Mouse (Mus musculus): ENCODE measurements around the gene Rgs6. TPM values are rescaled to one million over a fixed set of nuclear protein-coding genes. Genes with fewer than 3 reads are reported as not detected.

Gene Rgs6
- polyA plus RNA-seq, 1 experiment from 2014 or later: 0.70 TPM

DNA sequence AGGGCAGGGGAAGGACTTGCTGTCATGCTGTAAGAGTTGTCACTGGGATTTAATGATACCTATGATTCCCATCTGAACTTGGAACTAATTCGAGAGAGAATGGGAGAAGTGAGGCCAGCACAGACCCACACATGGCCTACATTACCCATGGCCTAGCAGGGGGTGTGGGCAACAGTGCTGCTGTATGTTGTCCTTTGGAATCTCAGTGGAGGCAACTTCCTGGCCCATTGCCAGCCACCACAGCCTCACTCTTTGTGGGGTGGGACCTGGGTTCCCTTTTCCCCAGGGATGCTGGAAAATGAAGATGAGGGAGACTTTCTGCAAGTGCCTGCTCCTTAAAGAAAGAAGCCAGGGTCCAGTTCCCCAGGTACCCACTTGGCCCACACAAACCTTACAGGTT is 383.1 kb downstream of the Rgs6 start:
- Histone ChIP-seq H3K4me3 (ENCODE audit: low read depth, low read length) (no peak overlapping the region), H3K4me1 (ENCODE audit: control insufficient read depth, insufficient read depth, low read length) (no peaks in the 10 kb centered on the region), H3K9me3 (replicated peaks; ENCODE audit: control insufficient read depth, low read length) (no peaks in the 10 kb centered on the region), H3K36me3 (replicated peaks; ENCODE audit: control insufficient read depth, insufficient read depth, low read depth, low read length) (no peaks in the 10 kb centered on the region), H3K27me3 (ENCODE audit: control insufficient read depth, insufficient read depth, low read length) (no peaks in the 10 kb centered on the region), H3K4me2 (ENCODE audit: low read depth, low read length) (no peak overlapping the region), H3K9ac (replicated peaks; ENCODE audit: low read length) (no peak overlapping the region), H3K27ac (replicated peaks; ENCODE audit: low read depth, low read length) (no peak overlapping the region)
- DNase-seq (ENCODE audit: low spot score) (no peak), ATAC-seq (replicated peaks; ENCODE audit: insufficient number of reproducible peaks, low FRiP score, low TSS enrichment, low read depth) (no peak)
- 38% methylated on average over 1 of the region's 1 CpGs for WGBS

- no peak overlapping the region for H3K4me2 ChIP-seq (ENCODE audit: low read depth, low read length)
- no peak overlapping the region for H3K4me3 ChIP-seq (ENCODE audit: low read depth, low read length)
- H3K27ac ChIP-seq (replicated peaks; ENCODE audit: low read depth, low read length): no peak overlapping the region
- H3K4me1 ChIP-seq (ENCODE audit: control insufficient read depth, insufficient read depth, low read length): no peaks in the 10 kb centered on the region
- ATAC-seq (replicated peaks; ENCODE audit: insufficient number of reproducible peaks, low FRiP score, low TSS enrichment, low read depth) (no peak), DNase-seq (ENCODE audit: low spot score) (no peak)
- no peaks in the 10 kb centered on the region for H3K9me3 ChIP-seq (replicated peaks; ENCODE audit: control insufficient read depth, low read length)
- H3K36me3 ChIP-seq (replicated peaks; ENCODE audit: control insufficient read depth, insufficient read depth, low read depth, low read length): no peaks in the 10 kb centered on the region
- H3K9ac ChIP-seq (replicated peaks; ENCODE audit: low read length): no peak overlapping the region
- H3K27me3 ChIP-seq (ENCODE audit: control insufficient read depth, insufficient read depth, low read length): no peaks in the 10 kb centered on the region
Measured at GRCm38 (mm10) chr12:82972661-82973060, 384.6 kb downstream of the Rgs6 start.

GRCm38 (mm10) chr12:82973771-82974170 is 385.7 kb downstream of the Rgs6 start:
- Histone ChIP-seq H3K4me2 (ENCODE audit: low read depth, low read length) (no peak overlapping the region), H3K27ac (replicated peaks; ENCODE audit: low read depth, low read length) (no peak overlapping the region), H3K9me3 (replicated peaks; ENCODE audit: control insufficient read depth, low read length) (no peaks in the 10 kb centered on the region), H3K4me1 (ENCODE audit: control insufficient read depth, insufficient read depth, low read length) (no peaks in the 10 kb centered on the region), H3K36me3 (replicated peaks; ENCODE audit: control insufficient read depth, insufficient read depth, low read depth, low read length) (no peaks in the 10 kb centered on the region), H3K27me3 (ENCODE audit: control insufficient read depth, insufficient read depth, low read length) (no peaks in the 10 kb centered on the region), H3K9ac (replicated peaks; ENCODE audit: low read length) (no peak overlapping the region), H3K4me3 (ENCODE audit: low read depth, low read length) (no peak overlapping the region)
- no peak for ATAC-seq (replicated peaks; ENCODE audit: insufficient number of reproducible peaks, low FRiP score, low TSS enrichment, low read depth)
- DNase-seq (ENCODE audit: low spot score): no peak
- WGBS: 75% methylated on average over 3 of the region's 3 CpGs

DNA sequence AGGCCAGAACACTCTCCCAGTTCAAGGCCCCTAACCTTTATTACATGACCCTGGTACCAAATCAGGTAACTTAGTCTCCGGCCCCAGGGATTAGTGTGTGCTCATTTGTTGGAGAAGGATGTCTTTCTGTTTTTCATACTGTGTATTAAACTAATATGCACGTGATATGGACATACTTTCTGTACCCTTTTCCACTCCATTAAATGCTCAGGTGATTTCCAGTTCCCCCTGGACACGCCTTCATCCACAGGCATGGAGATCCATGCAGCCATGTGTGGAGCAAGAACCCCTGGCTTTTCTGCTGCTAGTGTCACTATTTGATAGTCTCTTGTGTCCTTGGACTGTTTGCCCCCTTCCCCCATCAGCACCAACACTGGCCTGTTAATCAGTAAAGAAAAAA is 390.2 kb downstream of the Rgs6 start:
- Histone ChIP-seq H3K27me3 (ENCODE audit: control insufficient read depth, insufficient read depth, low read length) (no peaks in the 10 kb centered on the region), H3K9ac (replicated peaks; ENCODE audit: low read length) (no peak overlapping the region), H3K27ac (replicated peaks; ENCODE audit: low read depth, low read length) (no peak overlapping the region), H3K4me3 (ENCODE audit: low read depth, low read length) (no peak overlapping the region), H3K36me3 (replicated peaks; ENCODE audit: control insufficient read depth, insufficient read depth, low read depth, low read length) (no peaks in the 10 kb centered on the region), H3K4me1 (ENCODE audit: control insufficient read depth, insufficient read depth, low read length) (no peaks in the 10 kb centered on the region), H3K9me3 (replicated peaks; ENCODE audit: control insufficient read depth, low read length) (no peaks in the 10 kb centered on the region), H3K4me2 (ENCODE audit: low read depth, low read length) (no peak overlapping the region)
- DNase-seq (ENCODE audit: low spot score) (no peak), ATAC-seq (replicated peaks; ENCODE audit: insufficient number of reproducible peaks, low FRiP score, low TSS enrichment, low read depth) (no peak)
- 82% methylated on average over 3 of the region's 3 CpGs for WGBS

GRCm38 (mm10) chr12:82982716-82983115 is 394.6 kb downstream of the Rgs6 start:
- Histone ChIP-seq H3K9me3 (replicated peaks; ENCODE audit: control insufficient read depth, low read length) (no peaks in the 10 kb centered on the region), H3K9ac (replicated peaks; ENCODE audit: low read length) (no peak overlapping the region), H3K36me3 (replicated peaks; ENCODE audit: control insufficient read depth, insufficient read depth, low read depth, low read length) (no peaks in the 10 kb centered on the region), H3K27ac (replicated peaks; ENCODE audit: low read depth, low read length) (no peak overlapping the region), H3K27me3 (ENCODE audit: control insufficient read depth, insufficient read depth, low read length) (no peaks in the 10 kb centered on the region), H3K4me1 (ENCODE audit: control insufficient read depth, insufficient read depth, low read length) (no peaks in the 10 kb centered on the region), H3K4me2 (ENCODE audit: low read depth, low read length) (no peak overlapping the region), H3K4me3 (ENCODE audit: low read depth, low read length) (no peak overlapping the region)
- DNase-seq (ENCODE audit: low spot score): no peak
- ATAC-seq (replicated peaks; ENCODE audit: insufficient number of reproducible peaks, low FRiP score, low TSS enrichment, low read depth): no peak
- 89% methylated on average over 4 of the region's 4 CpGs for WGBS

DNA sequence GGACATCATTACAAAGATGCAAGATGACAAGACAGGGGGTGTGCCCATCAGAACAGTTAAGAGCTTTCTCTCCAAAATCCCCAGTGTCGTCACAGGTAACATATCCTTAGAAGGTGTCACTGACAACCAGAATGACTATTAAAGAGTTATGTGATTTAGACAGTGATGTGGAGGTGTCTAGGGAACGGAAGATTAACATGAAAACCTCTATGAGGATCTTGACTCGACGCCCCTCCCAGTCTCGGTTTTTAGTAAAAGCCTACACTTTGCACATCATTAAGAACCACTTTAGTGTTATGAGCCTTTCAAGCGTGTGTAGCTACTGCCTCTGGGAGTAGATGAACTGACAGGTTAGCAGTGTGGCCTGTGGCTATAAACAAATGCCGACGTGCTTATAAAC is 397.2 kb downstream of the Rgs6 start:
- Histone ChIP-seq H3K36me3 (replicated peaks; ENCODE audit: control insufficient read depth, insufficient read depth, low read depth, low read length) (no peaks in the 10 kb centered on the region), H3K4me1 (ENCODE audit: control insufficient read depth, insufficient read depth, low read length) (no peaks in the 10 kb centered on the region), H3K27ac (replicated peaks; ENCODE audit: low read depth, low read length) (no peak overlapping the region), H3K9me3 (replicated peaks; ENCODE audit: control insufficient read depth, low read length) (no peaks in the 10 kb centered on the region), H3K4me2 (ENCODE audit: low read depth, low read length) (no peak overlapping the region), H3K9ac (replicated peaks; ENCODE audit: low read length) (no peak overlapping the region), H3K4me3 (ENCODE audit: low read depth, low read length) (no peak overlapping the region), H3K27me3 (ENCODE audit: control insufficient read depth, insufficient read depth, low read length) (no peaks in the 10 kb centered on the region)
- WGBS: 84% methylated on average over 8 of the region's 8 CpGs
- DNase-seq (ENCODE audit: low spot score) (no peak), ATAC-seq (replicated peaks; ENCODE audit: insufficient number of reproducible peaks, low FRiP score, low TSS enrichment, low read depth) (no peak)

GRCm38 (mm10) chr12:82987661-82988060 is 399.6 kb downstream of the Rgs6 start:
- Histone ChIP-seq H3K4me1 (ENCODE audit: control insufficient read depth, insufficient read depth, low read length) (no peaks in the 10 kb centered on the region), H3K9me3 (replicated peaks; ENCODE audit: control insufficient read depth, low read length) (no peaks in the 10 kb centered on the region), H3K27ac (replicated peaks; ENCODE audit: low read depth, low read length) (no peak overlapping the region), H3K27me3 (ENCODE audit: control insufficient read depth, insufficient read depth, low read length) (no peaks in the 10 kb centered on the region), H3K4me2 (ENCODE audit: low read depth, low read length) (no peak overlapping the region), H3K4me3 (ENCODE audit: low read depth, low read length) (no peak overlapping the region), H3K9ac (replicated peaks; ENCODE audit: low read length) (no peak overlapping the region), H3K36me3 (replicated peaks; ENCODE audit: control insufficient read depth, insufficient read depth, low read depth, low read length) (no peaks in the 10 kb centered on the region)
- DNase-seq (ENCODE audit: low spot score): no peak
- ATAC-seq (replicated peaks; ENCODE audit: insufficient number of reproducible peaks, low FRiP score, low TSS enrichment, low read depth): no peak
- 75% methylated on average over 1 of the region's 1 CpGs for WGBS

DNA sequence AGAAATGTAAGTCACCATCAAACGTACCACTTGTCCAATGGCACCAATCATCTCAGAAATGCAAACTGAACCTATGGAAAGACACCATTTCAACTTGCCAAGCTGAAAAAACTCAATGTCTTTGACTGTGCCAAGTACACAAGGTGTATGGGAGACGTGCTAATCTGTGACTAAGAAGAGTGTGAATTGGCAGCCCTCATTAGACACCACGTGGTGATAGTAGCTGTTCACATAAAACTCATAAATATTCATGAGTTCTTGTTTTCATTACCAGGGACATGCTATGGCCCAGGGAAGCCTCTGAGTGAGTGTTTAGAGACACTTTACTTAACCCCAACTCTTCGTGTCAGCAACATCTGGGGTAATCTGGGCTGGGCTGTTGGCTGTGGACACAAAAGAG is 405.8 kb downstream of the Rgs6 start:
- ATAC-seq (replicated peaks; ENCODE audit: insufficient number of reproducible peaks, low FRiP score, low TSS enrichment, low read depth) (no peak), DNase-seq (ENCODE audit: low spot score) (no peak)
- Histone ChIP-seq H3K9me3 (replicated peaks; ENCODE audit: control insufficient read depth, low read length) (no peaks in the 10 kb centered on the region), H3K27ac (replicated peaks; ENCODE audit: low read depth, low read length) (no peak overlapping the region), H3K4me3 (ENCODE audit: low read depth, low read length) (no peak overlapping the region), H3K36me3 (replicated peaks; ENCODE audit: control insufficient read depth, insufficient read depth, low read depth, low read length) (no peaks in the 10 kb centered on the region), H3K4me2 (ENCODE audit: low read depth, low read length) (no peak overlapping the region), H3K27me3 (ENCODE audit: control insufficient read depth, insufficient read depth, low read length) (no peaks in the 10 kb centered on the region), H3K9ac (replicated peaks; ENCODE audit: low read length) (no peak overlapping the region), H3K4me1 (ENCODE audit: control insufficient read depth, insufficient read depth, low read length) (no peaks in the 10 kb centered on the region)
- 43% methylated on average over 4 of the region's 4 CpGs for WGBS

GRCm38 (mm10) chr12:82996775-82997174 is 408.7 kb downstream of the Rgs6 start:
- no peak overlapping the region for H3K4me2 ChIP-seq (ENCODE audit: low read depth, low read length)
- DNase-seq (ENCODE audit: low spot score) (no peak), ATAC-seq (replicated peaks; ENCODE audit: insufficient number of reproducible peaks, low FRiP score, low TSS enrichment, low read depth) (no peak)
- no peaks in the 10 kb centered on the region for H3K4me1 ChIP-seq (ENCODE audit: control insufficient read depth, insufficient read depth, low read length)
- WGBS: 50% methylated on average over 4 of the region's 4 CpGs
- no peaks in the 10 kb centered on the region for H3K27me3 ChIP-seq (ENCODE audit: control insufficient read depth, insufficient read depth, low read length)
- H3K9ac ChIP-seq (replicated peaks; ENCODE audit: low read length): no peak overlapping the region
- H3K36me3 ChIP-seq (replicated peaks; ENCODE audit: control insufficient read depth, insufficient read depth, low read depth, low read length): no peaks in the 10 kb centered on the region
- H3K4me3 ChIP-seq (ENCODE audit: low read depth, low read length): no peak overlapping the region
- no peak overlapping the region for H3K27ac ChIP-seq (replicated peaks; ENCODE audit: low read depth, low read length)
- no peaks in the 10 kb centered on the region for H3K9me3 ChIP-seq (replicated peaks; ENCODE audit: control insufficient read depth, low read length)
